Mouse (Mus musculus) bone marrow macrophage, adult 2 months (primary cell): Measurements from ENCODE around the gene Snx30.

Experiments used
- CTCF ChIP-seq: IDR thresholded peaks from 2 replicates; pipeline ENCODE4 v1.5.1; 2012; ENCODE audit warnings: low read depth, mild to moderate bottlenecking, low read length, moderate library complexity
- POLR2A ChIP-seq: IDR thresholded peaks from 2 replicates; pipeline ENCODE4 v1.6.1; 2012; ENCODE audit warnings: mild to moderate bottlenecking, low read depth, low read length, borderline replicate concordance

DNA sequence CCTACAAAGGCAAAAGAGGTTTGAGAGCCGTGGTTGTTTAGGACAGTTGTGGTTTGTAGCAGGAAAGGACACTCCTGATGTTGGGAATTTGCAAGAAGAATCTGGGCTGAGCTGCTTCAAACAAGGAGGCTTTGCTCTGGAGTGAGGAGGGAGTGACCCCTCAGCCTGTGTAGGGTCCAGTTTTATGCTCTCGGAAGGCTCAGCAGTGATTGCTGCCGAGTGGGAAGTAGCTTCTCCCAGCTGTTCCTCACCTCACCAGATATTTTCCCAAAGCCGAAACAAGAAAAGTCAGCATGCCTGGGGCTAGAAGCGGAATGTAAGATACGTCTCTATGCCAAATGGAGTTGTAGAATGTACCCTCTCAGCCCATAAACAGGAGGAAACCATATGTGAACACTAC lies 96.2 kb downstream of the Snx30 start:
- TF ChIP-seq POLR2A: no peak
- TF ChIP-seq CTCF: no peak
